Mouse (Mus musculus): ENCODE data around the gene Bhlha15.

DNA sequence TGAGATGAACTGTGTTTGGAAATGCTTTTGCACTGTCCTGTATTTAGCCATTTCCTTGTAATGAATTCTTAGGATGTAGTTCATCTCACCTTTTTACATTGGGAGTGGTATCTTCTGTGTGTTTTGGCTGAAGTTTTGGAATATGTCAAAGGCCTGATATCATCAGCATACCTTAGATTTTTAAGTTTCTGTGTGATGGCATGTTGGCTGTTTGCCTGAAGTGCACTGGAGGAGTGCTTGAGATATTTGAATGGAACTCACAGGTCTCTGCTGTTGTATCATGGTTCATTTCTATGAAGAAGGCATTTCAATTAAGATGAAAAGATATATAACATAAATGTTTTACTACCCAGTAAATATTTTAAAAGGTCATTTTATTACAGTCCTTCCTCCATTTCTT is 43.2 kb upstream of the Bhlha15 start:
- TF ChIP-seq GATA1 (IDR thresholded peaks at IDR 0.05; ENCODE audit: low read length) (no peak), TAL1 (IDR thresholded peaks at IDR 0.05; ENCODE audit: low read length) (no peak)
